Mouse (Mus musculus): Measurements from ENCODE around the gene Fam199x. TPM values are rescaled to one million over a fixed set of nuclear protein-coding genes. Genes with fewer than 3 reads are reported as not detected.

Gene Fam199x
- polyA plus RNA-seq (2012; ENCODE audit: low replicate concordance): 1.5 and 2.0 TPM in 2 replicates

GRCm38 (mm10) chrX:137049425-137050225, at the start of gene Fam199x:
Gene Fam199x (plus strand): TSS chrX:137049594.

GRCm38 (mm10) chrX:137038000-137038483, 11.4 kb upstream of the Fam199x start, which contains the start of gene Slc25a53:
Gene Slc25a53 (minus strand): TSS chrX:137038302.

DNA sequence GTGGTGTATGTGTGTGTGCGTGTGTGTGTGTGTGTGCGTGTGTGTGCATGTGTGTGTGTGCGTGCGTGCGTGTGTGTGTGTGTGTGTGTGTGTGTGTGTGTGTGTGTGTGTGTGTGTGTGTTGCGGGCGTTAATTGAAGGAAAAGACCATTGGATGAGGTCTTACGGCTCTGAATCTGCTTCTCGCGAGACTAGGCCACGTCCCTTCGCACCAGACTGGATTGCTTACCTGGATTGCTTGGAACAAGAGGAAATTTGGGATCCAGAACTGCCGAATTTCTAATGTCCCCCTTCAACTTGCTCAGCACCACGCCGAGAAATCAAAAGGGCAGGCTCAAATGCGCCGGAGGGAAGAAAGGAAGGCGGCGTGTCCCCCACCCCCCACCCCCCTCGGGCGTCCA, 72.3 kb downstream of the Fam199x start, which contains the start of gene Esx1:
Gene Esx1 (minus strand): TSS at position 366 of the 400 bp plus-strand sequence.

Other genes with a start within 250 kb of the Fam199x start
- gene Plp1, start 226.9 kb upstream of the Fam199x start, polyA plus RNA-seq (2012; ENCODE audit: low replicate concordance): 0.67 and 1.2 TPM in 2 replicates
- gene Rab9b, start 180.8 kb upstream of the Fam199x start, polyA plus RNA-seq (2012; ENCODE audit: low replicate concordance): not detected in 2 replicates
- gene H2bfm, start 122.3 kb upstream of the Fam199x start, polyA plus RNA-seq (2012; ENCODE audit: low replicate concordance): not detected in 2 replicates
- 1.9 TPM in 1 of 2 replicates, not detected in the other for gene Tmsb15b2, start 74.1 kb upstream of the Fam199x start, polyA plus RNA-seq (2012; ENCODE audit: low replicate concordance)
- 0.26 TPM in 1 of 2 replicates, not detected in the other for gene Tmsb15l, start 72.7 kb upstream of the Fam199x start, polyA plus RNA-seq (2012; ENCODE audit: low replicate concordance)
- gene Tmsb15b1, start 72.7 kb upstream of the Fam199x start, polyA plus RNA-seq (2012; ENCODE audit: low replicate concordance): 0.41 and 0.46 TPM in 2 replicates
- 3.0 and 3.4 TPM in 2 replicates for gene Zcchc18, start 56.4 kb upstream of the Fam199x start, polyA plus RNA-seq (2012; ENCODE audit: low replicate concordance)
- 8.6 and 10.0 TPM in 2 replicates for gene Slc25a53, start 11.3 kb upstream of the Fam199x start, polyA plus RNA-seq (2012; ENCODE audit: low replicate concordance)
- not detected in 2 replicates for gene Esx1, start 72.5 kb downstream of the Fam199x start, polyA plus RNA-seq (2012; ENCODE audit: low replicate concordance)